Mouse (Mus musculus) ES-Bruce4 (cell line): ENCODE measurements around the gene Man2b2.
A peak's percentile ranks its signal among the peaks of the same experiment; 100 is the strongest.

ENCODE experiments used
- CTCF ChIP-seq: IDR thresholded peaks from one replicate; pipeline ENCODE4 v1.8.1; 2011; ENCODE audit warnings: low read depth, low read length
- EP300 ChIP-seq: IDR thresholded peaks from 2 replicates; pipeline ENCODE4 v1.6.1; 2011; ENCODE audit warnings: low read depth, low read length; ENCODE audit not compliant: insufficient read depth
- POLR2A ChIP-seq: IDR thresholded peaks from one replicate; pipeline ENCODE4 v1.8.1; 2011; ENCODE audit warnings: low read length; ENCODE audit not compliant: insufficient read depth

DNA sequence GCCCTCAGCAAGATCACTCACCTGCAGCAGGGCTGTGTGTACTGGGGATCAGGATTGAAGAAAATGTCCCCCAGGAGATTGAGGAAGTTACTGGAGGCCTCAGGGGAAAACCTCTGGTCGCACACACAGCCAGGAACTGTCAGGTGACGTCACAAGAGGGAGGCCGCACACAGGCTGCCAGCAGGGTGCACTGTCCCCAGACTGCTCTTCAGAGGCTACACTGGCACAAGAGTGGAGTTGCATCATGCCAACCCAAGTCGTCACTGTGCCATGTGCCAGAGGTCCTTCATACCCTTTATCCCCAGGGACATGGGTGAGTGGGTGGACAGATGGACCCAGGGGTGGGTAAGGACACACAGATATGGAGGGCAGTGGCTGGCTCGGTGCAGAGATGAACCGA lies 15.9 kb downstream of the Man2b2 start:
- TF ChIP-seq POLR2A (no peak), CTCF (peak; percentile 51), EP300 (no peak)
